Mouse (Mus musculus) intestine, embryonic 14.5 days (tissue): Measurements from ENCODE around the gene Zfp287. TPM values are rescaled to one million over a fixed set of nuclear protein-coding genes. Genes with fewer than 3 reads are reported as not detected.
"Not testable (repeated sequence)": the region's sequence is repeated elsewhere in the genome, so short reads cannot be mapped to it uniquely, and the experiment has no call there.

Source experiments
- ATAC-seq: fragments of 200-750 bp; cut with Nextera tagmentation; replicated peaks from 2 replicates; pipeline ENCODE4 v1.8.0; 2017; ENCODE audit warnings: low read depth, moderate number of reproducible peaks, moderate TSS enrichment, moderate library complexity; ENCODE audit not compliant: low FRiP score, low TSS enrichment
- DNase-seq: peaks from one replicate; pipeline ENCODE4 v3.0.0-alpha.2; 2018; ENCODE audit warnings: low spot score
- H3K27ac ChIP-seq: fragments of 300-500 bp; sonication (generic); 2 replicates; pipeline ENCODE4 v1.5.1; 2014; ENCODE audit warnings: low read depth, mild to moderate bottlenecking, control low read depth
- H3K27me3 ChIP-seq: fragments of 300-500 bp; sonication (generic); replicated peaks from 2 replicates; pipeline ENCODE4 v1.6.1; 2014; ENCODE audit warnings: low read length, control low read depth; ENCODE audit not compliant: control insufficient read depth, insufficient read depth
- H3K36me3 ChIP-seq: fragments of 300-500 bp; sonication (generic); 2 replicates; pipeline ENCODE4 v1.6.1; 2014; ENCODE audit warnings: low read length, control low read depth; ENCODE audit not compliant: control insufficient read depth, insufficient read depth
- H3K4me1 ChIP-seq: fragments of 300-500 bp; sonication (generic); replicated peaks from 2 replicates; pipeline ENCODE4 v1.6.1; 2014; ENCODE audit warnings: low read length, control low read depth, mixed read lengths; ENCODE audit not compliant: control insufficient read depth, insufficient read depth
- H3K4me2 ChIP-seq: fragments of 300-500 bp; sonication (generic); 2 replicates; pipeline ENCODE4 v1.6.1; 2014; ENCODE audit warnings: low read length
- H3K4me3 ChIP-seq: fragments of 300-500 bp; sonication (generic); 2 replicates; pipeline ENCODE4 v1.5.1; 2014; ENCODE audit warnings: low read depth, low read length, control low read depth, mixed read lengths
- H3K9ac ChIP-seq: fragments of 300-500 bp; sonication (generic); 2 replicates; pipeline ENCODE4 v1.6.1; 2014; ENCODE audit warnings: mild to moderate bottlenecking, low read length
- H3K9me3 ChIP-seq: fragments of 300-500 bp; sonication (generic); 2 replicates; pipeline ENCODE4 v1.6.1; 2016; ENCODE audit warnings: low read length, control low read depth; ENCODE audit not compliant: control insufficient read depth
- WGBS: fragments of 180-500 bp; shearing (Covaris S2); extraction: QIAGEN DNeasy Blood & Tissue Kit; methylation state at CpG from one replicate; pipeline ENCODE4 v1.1.7; 2014; 5-methylcytosine and 5-hydroxymethylcytosine counted together
- polyA plus RNA-seq: library from polyadenylated mRNA; unstranded; fragments of >200 nt; fragmentation: Nextera tagmentation; extraction: Ambion mirVana; gene quantifications from 2 replicates; pipeline ENCODE4 v1.2.1, GENCODE M21; 2014

The Zfp287 gene
- polyA plus RNA-seq, 1 experiment from 2014 or later: 7.7 TPM

DNA sequence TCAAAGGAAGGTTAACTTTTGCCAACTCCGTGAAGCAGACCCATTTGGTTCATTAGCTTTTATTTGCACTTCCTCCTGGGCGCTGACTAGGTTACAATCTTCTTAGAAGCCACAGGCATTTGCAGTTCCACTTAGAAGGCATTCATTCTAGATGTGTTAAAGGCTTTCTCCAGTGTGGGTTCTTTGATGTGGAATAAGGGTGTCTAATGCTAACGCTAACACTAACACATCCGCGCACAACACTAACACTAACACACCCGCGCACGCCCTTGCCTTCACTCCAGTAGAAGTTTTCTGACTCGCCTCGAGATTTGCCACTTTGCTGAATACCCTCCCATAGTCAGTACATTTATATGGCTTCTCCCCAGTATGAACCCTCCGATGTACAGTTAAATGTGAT is 20.5 kb upstream of the Zfp287 start:
- no peak for DNase-seq
- H3K27me3 ChIP-seq: peaks cover 8% of the 10 kb centered on the region
- H3K9ac ChIP-seq: no peak overlapping the region
- 54% methylated on average over 11 of the region's 11 CpGs for WGBS
- ATAC-seq: no peak
- no peak overlapping the region for H3K27ac ChIP-seq
- no peak overlapping the region for H3K4me2 ChIP-seq
- H3K4me3 ChIP-seq: no peak overlapping the region
- no peaks in the 10 kb centered on the region for H3K4me1 ChIP-seq
- no peaks in the 10 kb centered on the region for H3K9me3 ChIP-seq
- H3K36me3 ChIP-seq: no peaks in the 10 kb centered on the region

DNA sequence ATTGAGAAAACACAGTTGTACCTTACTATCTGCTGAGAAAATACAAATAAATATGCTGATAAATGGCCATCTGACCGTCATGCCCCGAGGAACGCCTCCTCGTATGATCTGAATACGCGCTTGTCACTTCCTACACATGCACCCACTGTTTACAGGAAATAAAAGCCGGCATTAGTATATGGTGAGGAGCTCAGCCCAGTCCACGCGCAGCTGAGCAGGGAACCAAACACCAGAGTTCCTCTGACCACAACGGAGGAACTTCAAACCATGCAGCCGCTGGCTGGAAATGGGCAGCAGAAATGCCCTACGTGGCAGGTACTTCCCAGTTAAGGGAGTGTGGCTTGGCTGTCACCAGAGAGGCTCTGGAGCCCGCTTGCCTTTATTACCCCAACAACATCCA is 17.7 kb upstream of the Zfp287 start:
- DNase-seq, ATAC-seq: not testable (repeated sequence)
- WGBS: 86% methylated on average over 13 of the region's 13 CpGs

DNA sequence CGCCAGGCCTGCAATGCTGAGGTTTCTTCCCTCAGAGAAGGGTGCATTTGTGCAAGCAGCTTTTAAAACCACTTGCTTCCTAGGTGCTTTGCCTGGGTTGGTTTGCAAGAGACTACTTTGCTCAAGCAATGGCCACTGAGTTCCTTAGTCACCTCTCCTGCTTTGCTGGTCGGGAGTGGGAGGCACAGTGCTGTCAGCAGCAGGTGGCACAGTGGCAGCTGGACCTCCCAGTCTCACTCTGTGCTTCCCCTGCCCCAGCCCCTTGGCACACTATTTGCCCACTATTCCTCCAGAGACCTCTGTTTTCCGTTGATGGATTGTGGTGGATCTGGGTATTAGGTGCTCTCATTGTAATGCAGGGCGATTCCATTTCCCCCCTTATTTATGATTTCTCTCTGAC is 16.4 kb upstream of the Zfp287 start:
- no peaks in the 10 kb centered on the region for H3K4me1 ChIP-seq
- no peak overlapping the region for H3K9ac ChIP-seq
- 73% methylated on average over 4 of the region's 4 CpGs for WGBS
- H3K27ac ChIP-seq: no peak overlapping the region
- ATAC-seq: no peak
- no peak overlapping the region for H3K4me3 ChIP-seq
- H3K36me3 ChIP-seq: no peaks in the 10 kb centered on the region
- DNase-seq: no peak
- no peak overlapping the region for H3K4me2 ChIP-seq
- H3K9me3 ChIP-seq: no peaks in the 10 kb centered on the region
- peaks cover 23% of the 10 kb centered on the region for H3K27me3 ChIP-seq

More for the DNA sequence above, 17.7 kb upstream of the Zfp287 start:
- not testable (repeated sequence) for H3K4me2 ChIP-seq, H3K4me3 ChIP-seq, H3K4me1 ChIP-seq, H3K9me3 ChIP-seq, H3K9ac ChIP-seq, H3K36me3 ChIP-seq, H3K27ac ChIP-seq
- peaks cover 23% of the 10 kb centered on the region for H3K27me3 ChIP-seq

DNA sequence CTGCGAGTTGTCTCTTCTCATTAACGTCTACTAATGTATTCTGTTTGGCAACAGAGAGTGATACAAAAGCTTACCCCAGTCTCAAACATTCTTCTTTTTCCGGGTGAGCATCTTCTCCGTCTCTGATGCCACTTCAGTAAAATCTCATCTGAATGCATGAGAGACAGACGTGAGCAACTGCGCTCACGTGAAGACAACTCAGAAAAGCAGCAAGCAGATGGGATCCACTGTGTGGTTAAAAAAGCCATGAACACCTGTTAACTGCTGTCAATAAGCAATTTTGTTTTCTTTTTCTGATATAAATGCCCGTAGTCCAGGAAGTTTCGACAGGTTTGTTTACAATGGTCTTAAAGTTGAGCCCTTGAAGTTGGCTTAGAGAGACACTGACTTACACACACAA is 15.5 kb upstream of the Zfp287 start:
- Histone ChIP-seq H3K9me3 (no peaks in the 10 kb centered on the region), H3K36me3 (no peaks in the 10 kb centered on the region), H3K9ac (no peak overlapping the region), H3K4me2 (no peak overlapping the region), H3K4me1 (no peaks in the 10 kb centered on the region), H3K27me3 (peaks cover 23% of the 10 kb centered on the region), H3K27ac (no peak overlapping the region), H3K4me3 (no peak overlapping the region)
- no peak for DNase-seq
- no peak for ATAC-seq
- WGBS: 60% methylated on average over 9 of the region's 9 CpGs

DNA sequence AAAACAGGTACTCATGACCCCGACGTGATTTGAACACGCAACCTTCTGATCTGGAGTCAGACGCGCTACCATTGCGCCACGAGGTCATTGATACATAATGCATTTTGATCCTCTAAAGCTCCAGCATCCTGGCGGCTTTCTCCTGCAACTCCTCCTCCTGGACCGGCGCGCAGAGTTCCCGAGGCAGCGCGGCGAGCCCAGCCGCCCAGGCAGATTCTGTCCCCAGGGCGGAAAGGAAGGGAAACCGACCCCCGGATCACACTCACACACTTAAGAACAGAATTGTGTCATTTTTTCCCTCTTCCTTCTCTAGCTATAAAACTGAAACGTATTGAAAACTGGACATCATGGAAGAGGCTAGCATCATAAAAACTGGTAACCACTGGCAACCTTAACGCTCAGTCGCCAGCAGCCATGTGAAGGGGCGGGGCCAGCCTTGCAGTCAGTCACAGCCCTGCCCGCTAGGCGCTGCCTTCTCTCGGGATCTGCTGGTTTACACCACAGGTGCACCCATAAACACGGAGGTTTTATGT is 14.4 kb upstream of the Zfp287 start:
- H3K27ac ChIP-seq: no peak overlapping the region
- WGBS: 4% methylated on average over 27 of the region's 27 CpGs
- DNase-seq: peak; percentile 79
- no peaks in the 10 kb centered on the region for H3K9me3 ChIP-seq
- H3K27me3 ChIP-seq: peaks cover 23% of the 10 kb centered on the region
- H3K4me1 ChIP-seq: no peaks in the 10 kb centered on the region
- no peaks in the 10 kb centered on the region for H3K36me3 ChIP-seq
- peak overlapping the region; percentile 25 for H3K4me3 ChIP-seq
- 0 out of 2 replicates have a peak, but pooled peaks have one; percentile 78 for ATAC-seq
- peak overlapping the region; percentile 51 for H3K4me2 ChIP-seq
- no peak overlapping the region for H3K9ac ChIP-seq

DNA sequence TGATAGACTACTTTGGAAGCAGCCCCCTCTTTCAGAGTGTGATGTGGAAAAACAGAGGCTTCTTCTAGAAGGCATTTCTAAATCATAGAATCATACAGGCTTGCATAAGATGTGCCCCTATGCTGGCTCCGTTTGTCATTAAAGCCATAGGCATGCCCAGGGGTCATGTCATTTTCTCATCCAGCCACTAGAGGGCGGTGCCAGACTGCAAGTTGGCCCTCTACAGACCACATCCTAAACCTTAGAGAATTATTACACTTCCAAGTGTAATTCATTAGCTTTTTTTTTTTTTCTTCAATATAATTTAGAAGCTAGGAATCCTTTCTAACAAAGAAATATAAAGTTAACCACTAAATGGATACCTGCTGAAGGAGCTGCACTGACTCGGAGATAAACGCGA is 12.4 kb upstream of the Zfp287 start:
- peaks cover 26% of the 10 kb centered on the region for H3K27me3 ChIP-seq
- H3K4me2 ChIP-seq: no peak overlapping the region
- ATAC-seq (no peak), DNase-seq (peak; percentile 82)
- no peaks in the 10 kb centered on the region for H3K9me3 ChIP-seq
- H3K36me3 ChIP-seq: no peaks in the 10 kb centered on the region
- 48% methylated on average over 5 of the region's 5 CpGs for WGBS
- H3K9ac ChIP-seq: no peak overlapping the region
- H3K4me1 ChIP-seq: no peaks in the 10 kb centered on the region
- no peak overlapping the region for H3K27ac ChIP-seq
- no peak overlapping the region for H3K4me3 ChIP-seq

DNA sequence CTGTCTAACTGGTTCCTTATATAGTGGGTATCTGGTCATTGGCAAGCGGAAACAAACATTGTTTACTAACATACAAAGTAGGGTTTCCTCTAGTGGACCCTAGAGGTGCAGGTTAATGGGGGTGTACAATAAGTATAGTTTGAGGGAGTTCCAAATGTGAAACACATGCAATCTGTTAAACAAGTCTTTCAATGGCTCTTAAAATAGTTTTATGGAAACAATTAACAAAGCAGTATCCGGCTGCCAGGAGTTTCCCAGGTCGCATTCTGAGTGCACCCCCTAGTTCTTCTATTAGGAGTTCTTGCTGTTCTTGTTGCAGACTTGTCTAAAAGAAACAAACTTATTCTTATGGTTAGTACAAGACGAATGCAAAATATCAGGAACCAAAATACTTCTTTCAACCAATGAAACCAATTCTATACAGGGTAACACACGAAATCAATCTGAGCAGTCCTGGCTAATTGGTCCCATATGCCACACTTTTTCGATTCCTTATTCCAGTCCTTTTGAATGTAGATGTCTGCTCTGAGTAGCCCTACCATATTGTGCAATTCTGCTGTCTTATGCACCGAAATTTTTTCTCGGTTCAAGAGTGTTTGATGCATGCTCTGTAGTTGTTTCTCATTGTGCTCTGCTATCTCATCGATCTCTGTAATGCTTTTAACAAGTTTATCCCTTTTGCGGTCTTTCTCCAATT is 10.7 kb upstream of the Zfp287 start:
- H3K36me3 ChIP-seq: no peaks in the 10 kb centered on the region
- no peak for ATAC-seq
- WGBS: 72% methylated on average over 10 of the region's 10 CpGs
- no peak overlapping the region for H3K4me2 ChIP-seq
- peaks cover 20% of the 10 kb centered on the region for H3K27me3 ChIP-seq
- no peak overlapping the region for H3K9ac ChIP-seq
- no peak overlapping the region for H3K27ac ChIP-seq
- H3K4me3 ChIP-seq: no peak overlapping the region
- H3K4me1 ChIP-seq: no peaks in the 10 kb centered on the region
- H3K9me3 ChIP-seq: no peaks in the 10 kb centered on the region
- no peak for DNase-seq

DNA sequence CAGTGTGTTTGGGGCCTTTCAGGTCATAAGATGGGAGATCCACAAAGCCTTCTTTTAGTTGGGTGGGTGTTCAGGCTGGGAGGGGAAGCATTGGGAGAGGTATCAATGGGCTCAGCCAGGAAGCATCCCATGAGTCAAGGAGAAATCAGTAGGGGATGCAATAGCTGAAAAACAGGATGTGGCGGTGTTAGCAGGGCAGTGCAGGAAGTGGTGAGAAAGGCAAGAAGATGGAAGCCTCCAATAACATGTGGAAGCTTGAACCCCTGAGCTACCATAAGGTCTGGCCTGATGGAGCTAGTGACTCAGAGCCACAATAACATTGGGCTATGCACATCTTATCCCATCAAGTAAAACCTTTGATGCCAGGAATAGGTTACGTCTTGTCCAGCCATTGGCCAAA is 9.5 kb upstream of the Zfp287 start:
- Histone ChIP-seq H3K4me2 (no peak overlapping the region), H3K27me3 (peaks cover 8% of the 10 kb centered on the region; the same call in 1 of the 2 replicates), H3K36me3 (no peaks in the 10 kb centered on the region), H3K4me3 (no peak overlapping the region), H3K9me3 (no peaks in the 10 kb centered on the region), H3K9ac (no peak overlapping the region), H3K27ac (no peak overlapping the region), H3K4me1 (no peaks in the 10 kb centered on the region)
- ATAC-seq (no peak), DNase-seq (no peak)
- 90% methylated on average over 2 of the region's 2 CpGs for WGBS

DNA sequence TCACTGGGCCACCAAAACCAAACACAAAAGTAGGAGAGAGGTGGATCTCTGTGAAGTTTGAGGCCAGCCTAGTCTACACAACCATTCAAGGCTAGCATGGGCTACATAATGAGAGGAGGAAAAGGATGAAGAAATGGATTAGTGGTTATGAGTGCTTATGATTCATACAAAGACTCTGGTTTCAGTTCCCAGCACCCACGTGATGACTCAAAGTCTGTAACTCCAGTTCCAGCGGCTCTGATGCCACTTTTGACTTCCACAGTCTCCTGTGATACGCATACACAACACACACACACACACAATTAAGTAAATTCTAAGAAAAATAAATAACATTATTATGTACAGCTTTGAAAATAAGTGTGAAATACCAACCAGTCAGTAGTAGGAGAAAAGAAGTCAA is 960 bp upstream of the Zfp287 start:
- DNase-seq: no peak
- no peaks in the 10 kb centered on the region for H3K27me3 ChIP-seq
- no peak for ATAC-seq
- H3K4me3 ChIP-seq: no peak overlapping the region
- 81% methylated on average over 3 of the region's 3 CpGs for WGBS
- H3K27ac ChIP-seq: no peak overlapping the region
- H3K4me1 ChIP-seq: 0 out of 2 replicates have a peak, but pooled peaks cover 3% of the 10 kb centered on the region
- H3K9ac ChIP-seq: no peak overlapping the region
- H3K4me2 ChIP-seq: no peak overlapping the region
- peaks cover 8% of the 10 kb centered on the region; the same call in 1 of the 2 replicates for H3K36me3 ChIP-seq
- no peaks in the 10 kb centered on the region for H3K9me3 ChIP-seq
